Mouse (Mus musculus) gastrocnemius, adult 2 months (tissue): ENCODE results near the gene Sae1. TPM values are rescaled to one million over a fixed set of nuclear protein-coding genes. Genes with fewer than 3 reads are reported as not detected.
A peak's percentile ranks its signal among the peaks of the same experiment; 100 is the strongest.
"Not testable (repeated sequence)": the region's sequence is repeated elsewhere in the genome, so short reads cannot be mapped to it uniquely, and the experiment has no call there.

Source experiments
- DNase-seq: peaks from one replicate; pipeline ENCODE4 v3.0.0; 2022
- H3K27ac ChIP-seq: fragments of 200-600 bp; 2 replicates; pipeline ENCODE4 v1.8.1; 2022; ENCODE audit warnings: mild to moderate bottlenecking
- H3K4me3 ChIP-seq: fragments of 200-600 bp; 2 replicates; pipeline ENCODE4 v1.8.1; 2022; ENCODE audit warnings: mild to moderate bottlenecking, moderate library complexity
- CTCF ChIP-seq: fragments of 200-600 bp; IDR thresholded peaks from 2 replicates; pipeline ENCODE4 v1.8.1; 2022; ENCODE audit warnings: antibody characterized with exemption, mild to moderate bottlenecking, moderate library complexity
- intact Hi-C: fragments of 180-260 bp; cut with DNase I; formaldehyde crosslinking; loops from one replicate; pipeline ENCODE4 v1.15.1; 2025
- total RNA-seq, 2 experiments: library from RNA; stranded (reverse); gene quantifications; 2 replicates each; pipeline ENCODE4 v1.2.3; 2021

Gene Sae1
- total RNA-seq, 2 experiments from 2014 or later = 21.6 to 34.8 TPM

DNA sequence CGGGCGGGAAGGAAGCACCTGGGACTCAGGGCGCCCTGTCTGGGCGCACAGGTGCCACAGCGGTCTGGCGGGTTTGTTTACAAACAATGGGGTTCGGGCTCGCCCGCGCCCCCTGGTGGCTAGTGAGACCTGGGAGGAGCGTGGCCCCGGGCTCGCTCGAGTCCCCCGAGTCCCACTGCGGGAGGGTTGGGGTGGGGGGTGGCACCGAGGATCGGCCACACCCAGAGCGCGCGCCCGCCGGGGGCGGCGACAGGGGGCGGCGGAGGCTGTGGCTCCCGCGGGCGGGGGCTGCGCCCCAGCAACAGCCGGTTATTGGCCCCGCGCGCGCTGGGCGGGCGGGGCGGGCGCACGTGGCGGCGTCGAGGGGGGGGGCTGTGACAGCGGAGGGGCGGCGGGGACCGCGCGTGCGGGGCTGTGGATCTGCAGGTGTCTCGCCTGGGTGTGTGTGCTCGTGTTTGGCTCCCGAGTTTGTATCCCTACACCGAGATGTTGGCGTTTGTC lies 77.5 kb downstream of the Sae1 start:
- Histone ChIP-seq H3K4me3 (peak overlapping the region; percentile 84), H3K27ac (peak overlapping the region; percentile 95)
- peak; percentile 93 for DNase-seq
- peak; percentile 79 for TF ChIP-seq CTCF
- intact Hi-C loops = no loop called here

DNA sequence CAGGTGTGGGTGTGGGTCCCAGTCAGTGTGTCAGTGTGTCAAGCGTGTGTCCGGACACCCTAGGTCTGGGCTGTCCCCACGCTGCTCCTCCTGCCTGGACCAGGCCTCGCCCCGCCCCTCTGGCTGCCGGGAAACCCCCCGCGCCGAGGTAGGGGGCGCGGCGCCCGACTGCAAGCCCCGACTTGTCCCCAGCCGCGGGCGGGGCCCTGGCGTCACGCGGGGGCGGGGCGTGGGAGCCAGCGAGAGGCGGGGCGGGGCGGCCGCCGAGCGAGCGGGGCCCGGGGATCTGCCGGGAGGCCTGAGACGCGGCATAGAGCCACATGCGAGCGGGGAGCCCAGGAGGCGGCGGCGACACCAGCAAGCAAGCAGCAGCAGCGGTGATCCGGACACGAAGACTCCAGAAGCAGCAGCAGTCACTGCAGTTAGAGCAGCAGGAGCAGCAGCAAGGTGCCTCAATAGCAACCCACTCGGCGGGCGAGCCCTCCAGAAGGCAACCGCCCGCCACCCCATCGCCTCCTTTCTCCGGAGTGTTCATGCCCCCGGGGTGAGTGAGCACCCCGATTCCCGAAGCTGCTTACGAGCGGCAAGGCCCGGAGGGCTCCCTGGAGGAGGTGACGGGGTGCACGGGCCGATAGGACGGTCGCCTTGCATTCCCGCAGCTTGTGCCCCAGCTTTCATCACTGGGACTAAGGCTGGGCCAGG lies 78.1 kb downstream of the Sae1 start:
- DNase-seq = peak; percentile 95
- no peak for TF ChIP-seq CTCF
- H3K27ac ChIP-seq = peak overlapping the region; percentile 95
- H3K4me3 ChIP-seq = peak overlapping the region; percentile 84
- intact Hi-C loops = no loop called here

DNA sequence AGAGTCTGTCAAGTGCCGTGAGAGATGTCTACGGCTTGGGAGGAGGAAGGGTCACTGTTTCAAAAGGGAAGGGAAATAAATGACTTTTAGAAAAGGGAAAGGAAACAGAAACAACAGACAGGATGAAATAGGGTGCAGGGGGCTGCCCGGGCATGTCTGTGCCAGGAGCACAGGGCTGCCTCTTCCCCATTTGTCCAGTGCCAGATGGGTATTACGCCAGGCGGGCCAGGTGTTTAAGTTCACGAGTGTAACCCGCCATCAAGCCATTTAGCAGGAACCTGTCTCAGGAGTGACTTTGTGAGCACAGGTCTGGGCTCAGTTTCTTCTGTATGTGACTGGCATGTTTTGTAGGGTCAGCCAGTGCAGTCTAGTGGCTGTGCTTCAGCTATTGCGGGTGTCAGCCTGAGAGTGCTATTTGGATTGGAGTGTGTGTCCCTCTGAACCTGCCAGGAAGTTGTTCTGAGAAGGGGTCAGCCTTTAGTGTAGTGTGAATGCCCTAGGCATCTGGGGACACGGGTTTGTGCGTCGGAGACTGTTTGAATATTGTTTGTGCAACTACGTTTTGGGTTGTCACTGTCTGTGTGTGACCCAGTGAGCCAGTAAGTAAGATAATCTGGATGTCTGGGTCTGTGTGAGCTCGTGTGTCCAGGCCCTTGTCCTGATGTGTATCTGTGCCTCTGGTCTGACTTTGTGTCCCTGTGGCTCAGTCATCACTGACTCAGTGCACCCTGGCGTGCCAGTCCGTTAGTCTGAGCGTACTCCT lies 78.9 kb downstream of the Sae1 start:
- TF ChIP-seq CTCF = no peak
- no peak for DNase-seq
- peak overlapping the region; percentile 95 for H3K27ac ChIP-seq
- H3K4me3 ChIP-seq = peak overlapping the region; percentile 84
- intact Hi-C loops = no loop called here

DNA sequence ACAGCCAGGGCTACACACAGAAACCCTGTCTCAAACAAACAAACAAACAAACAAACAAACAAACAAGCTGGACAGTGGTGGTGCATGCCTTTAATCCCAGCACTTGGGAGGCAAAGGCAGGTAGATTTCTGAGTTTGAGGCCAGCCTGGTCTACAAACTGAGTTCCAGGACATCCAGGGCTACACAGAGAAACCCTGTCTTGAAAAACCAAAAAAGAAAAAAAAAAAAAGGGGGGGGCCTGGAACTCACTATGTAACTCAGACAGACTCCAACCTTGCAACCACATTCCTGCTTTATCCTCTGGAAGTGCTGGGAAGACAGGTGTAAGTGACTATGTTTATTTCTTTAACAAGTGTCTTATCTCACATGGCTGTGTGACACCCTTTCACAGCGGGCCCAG lies 79.5 kb downstream of the Sae1 start, which contains the start of gene Bbc3:
Gene Bbc3, plus strand, starts transcription at position 301 of the 400 bp plus-strand sequence.
- H3K4me3 ChIP-seq = peak within 1 kb of the TSS; percentile 84
- peak within 1 kb of the TSS; percentile 95 for H3K27ac ChIP-seq
- intact Hi-C loops, DNase-seq: not testable (repeated sequence)

DNA sequence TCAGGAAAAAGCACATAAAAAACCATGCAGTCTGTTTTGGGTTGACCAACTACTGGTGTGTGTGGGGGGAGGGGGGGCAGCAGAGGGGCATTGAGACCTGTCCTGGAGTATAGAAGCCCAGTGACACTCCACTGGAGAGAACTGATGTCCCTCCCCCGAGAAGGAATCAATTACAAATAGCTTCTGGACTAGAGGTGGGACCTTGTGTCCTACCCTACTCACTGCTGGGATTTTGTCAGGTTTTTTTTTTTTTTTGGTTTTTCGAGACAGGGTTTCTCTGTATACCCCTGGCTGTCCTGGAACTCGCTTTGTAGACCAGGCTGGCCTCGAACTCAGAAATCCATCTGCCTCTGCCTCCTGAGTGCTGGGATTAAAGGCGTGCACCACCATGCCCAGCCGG lies 80.5 kb downstream of the Sae1 start:
- H3K4me3 ChIP-seq, intact Hi-C loops, DNase-seq, H3K27ac ChIP-seq: not testable (repeated sequence)

DNA sequence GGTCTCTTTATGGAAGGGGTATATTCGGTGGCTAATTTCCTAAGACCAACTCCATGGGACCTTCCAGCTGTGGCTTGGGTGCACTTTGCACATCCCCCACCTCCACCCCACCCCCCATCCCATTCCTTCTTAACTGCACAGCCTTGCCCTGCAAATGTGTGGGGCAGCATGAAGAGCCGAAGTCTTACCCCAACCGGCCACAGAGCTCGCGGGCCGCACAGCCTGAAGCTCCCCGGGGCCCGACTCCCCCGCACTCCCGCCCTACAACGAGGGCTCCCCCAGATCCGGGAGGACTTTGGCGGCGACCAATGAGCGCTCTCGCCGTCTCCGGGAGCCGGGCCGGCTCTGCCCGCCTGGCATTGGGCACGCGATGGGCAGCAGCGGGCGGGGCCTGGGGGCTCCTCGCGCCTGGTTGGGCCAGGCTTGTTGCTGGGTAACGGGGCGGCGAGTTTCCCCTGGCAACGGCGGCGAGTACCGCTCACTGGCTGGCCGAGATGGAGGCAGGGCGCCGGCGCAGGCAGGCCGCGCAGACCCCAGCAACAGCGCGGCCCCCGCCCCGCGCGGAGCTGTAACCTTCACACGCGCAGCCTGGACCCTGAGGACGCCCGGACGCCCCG lies 88.1 kb downstream of the Sae1 start:
- intact Hi-C loops = loop anchor here (5.0 to 10.0 kb wide), 2 partner anchors 165 to 318 kb away; no protein-coding TSS in a partner anchor
- no peak for TF ChIP-seq CTCF
- peak; percentile 96 for DNase-seq
- peak overlapping the region; percentile 68 for H3K4me3 ChIP-seq
- H3K27ac ChIP-seq = peak overlapping the region; percentile 24

DNA sequence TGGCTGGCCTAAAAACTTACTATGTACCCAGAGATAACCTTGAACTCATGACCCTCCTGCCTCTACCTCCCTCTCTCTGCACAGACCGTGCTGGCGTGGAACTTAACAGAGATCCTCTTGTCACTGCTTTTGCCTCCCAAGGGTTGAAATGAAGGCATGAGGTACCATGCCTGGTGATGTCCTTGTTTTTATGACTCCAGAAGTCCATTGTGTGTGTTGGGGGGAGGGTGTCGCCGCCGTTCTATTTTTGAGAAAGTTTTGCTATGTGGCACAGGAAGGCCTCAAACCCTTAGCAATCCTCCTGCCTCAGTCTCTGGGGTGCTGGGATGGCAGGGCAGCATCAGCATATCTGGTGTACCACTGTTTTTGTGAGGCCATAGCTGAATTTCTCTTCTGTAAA lies 88.7 kb downstream of the Sae1 start:
- H3K27ac ChIP-seq = peak overlapping the region; percentile 24; the same call in 1 of the 2 replicates
- intact Hi-C loops = loop anchor here (5.0 to 10.0 kb wide), 2 partner anchors 166 to 318 kb away; no protein-coding TSS in a partner anchor

DNA sequence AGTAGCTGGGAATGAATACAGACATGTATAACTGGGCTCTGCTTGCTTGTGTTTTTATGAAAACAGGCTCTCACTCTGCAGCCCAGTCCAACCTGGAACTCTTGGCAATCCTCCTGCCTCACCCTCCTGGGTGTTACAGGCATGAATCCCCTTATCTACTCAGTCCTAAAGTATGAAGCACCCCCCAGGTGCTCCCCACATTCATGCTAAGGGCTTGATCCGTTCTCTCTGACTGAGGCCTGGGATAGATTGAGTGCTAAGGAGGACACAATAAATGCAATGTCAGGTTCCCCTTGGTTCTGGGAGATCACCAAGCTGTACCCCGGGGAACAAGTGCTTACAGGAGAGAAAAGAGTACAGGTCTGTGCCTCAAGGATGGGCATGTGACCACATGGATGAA lies 90.0 kb downstream of the Sae1 start:
- peak overlapping the region; percentile 95 for H3K27ac ChIP-seq
- no peak for TF ChIP-seq CTCF
- intact Hi-C loops = loop anchor here (5.0 to 10.0 kb wide), 2 partner anchors 167 to 320 kb away; no protein-coding TSS in a partner anchor
- no peak overlapping the region for H3K4me3 ChIP-seq
- DNase-seq = no peak

More for the DNA sequence above, 88.7 kb downstream of the Sae1 start:
- no peak for TF ChIP-seq CTCF
- DNase-seq = no peak
- no peak overlapping the region for H3K4me3 ChIP-seq

DNA sequence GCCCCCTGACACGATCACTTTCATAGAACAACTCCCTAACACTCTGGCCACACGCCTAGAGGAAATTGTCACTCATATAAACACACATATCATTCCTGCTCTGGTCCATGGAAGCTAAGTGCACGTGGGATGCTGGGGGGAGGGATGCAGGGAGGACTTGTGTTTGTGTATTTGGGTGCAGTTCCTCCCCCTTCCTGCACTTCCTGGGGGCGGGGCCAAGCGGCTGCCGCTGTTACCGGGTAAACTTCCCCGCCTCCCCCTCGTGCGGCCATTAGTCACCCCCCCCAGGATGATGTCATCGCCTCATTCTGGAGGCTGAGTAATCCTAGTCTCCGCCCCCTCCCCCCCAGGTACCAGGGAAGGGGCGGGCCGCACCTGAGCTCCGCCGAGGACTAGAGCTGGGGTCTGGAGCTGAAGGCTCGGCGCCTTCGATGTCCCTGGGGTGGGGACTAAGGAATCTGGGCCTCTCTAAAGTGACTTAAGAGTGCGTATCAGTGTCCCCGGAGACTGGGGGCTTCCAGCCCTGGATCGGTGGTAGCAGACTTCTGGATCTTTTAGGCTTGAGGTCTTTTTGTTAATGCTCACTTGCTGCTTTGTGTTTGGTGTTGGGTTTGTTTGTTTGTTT lies 90.7 kb downstream of the Sae1 start:
- H3K4me3 ChIP-seq = peak overlapping the region; percentile 69
- H3K27ac ChIP-seq = peak overlapping the region; percentile 95
- peak; percentile 93 for DNase-seq
- peak; percentile 38 for TF ChIP-seq CTCF
- intact Hi-C loops = loop anchor here (5.0 to 10.0 kb wide), 2 partner anchors 168 to 320 kb away; no protein-coding TSS in a partner anchor

DNA sequence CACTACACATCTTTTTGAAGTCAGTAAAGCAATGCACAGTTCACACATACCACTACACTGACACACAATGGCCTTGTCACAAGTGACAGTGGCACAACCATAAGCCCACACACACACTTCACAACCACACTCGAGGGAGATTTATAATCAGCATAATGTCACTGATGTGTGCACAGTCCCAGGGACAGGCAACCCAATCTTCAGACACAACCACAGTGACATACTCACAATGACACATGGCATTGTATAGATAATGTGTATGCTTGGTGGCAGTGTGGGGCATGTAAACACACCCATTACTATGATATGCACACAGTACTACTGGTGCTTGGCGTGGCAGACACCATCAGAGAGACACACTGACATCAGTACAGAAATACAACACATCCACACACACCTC lies 91.5 kb downstream of the Sae1 start:
- no peak for TF ChIP-seq CTCF
- no peak for DNase-seq
- Histone ChIP-seq H3K27ac (peak overlapping the region; percentile 95), H3K4me3 (peak overlapping the region; percentile 69; the same call in 1 of the 2 replicates)
- intact Hi-C loops = loop anchor here (5.0 to 10.0 kb wide), 2 partner anchors 169 to 321 kb away; no protein-coding TSS in a partner anchor

DNA sequence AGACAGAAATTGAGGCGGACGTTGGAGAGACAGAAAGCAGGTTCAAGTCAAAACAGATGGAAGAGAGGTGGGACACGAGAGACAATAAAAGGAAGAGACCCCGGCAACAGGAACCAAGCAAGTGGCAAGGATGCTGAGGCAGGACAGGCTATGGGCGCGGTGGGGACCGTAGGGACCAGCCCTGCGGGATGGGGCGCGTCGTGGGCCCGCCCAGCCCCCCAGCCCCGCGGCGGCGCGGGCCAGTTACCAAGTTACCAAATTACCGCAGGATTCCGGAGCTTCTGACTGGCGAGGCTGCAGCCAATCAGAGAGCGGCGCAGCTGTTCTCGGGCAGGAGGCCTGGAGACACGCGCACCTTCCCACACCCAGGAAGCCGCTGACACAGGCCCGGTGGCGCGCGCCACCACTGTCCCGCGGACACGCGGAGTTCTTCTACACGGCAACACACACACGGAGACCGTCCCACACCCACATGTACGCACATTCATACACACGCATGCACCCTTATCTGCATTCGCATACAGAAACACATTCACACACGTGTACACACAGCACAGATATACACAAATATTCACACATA lies 92.2 kb downstream of the Sae1 start:
- no peak for TF ChIP-seq CTCF
- peak; percentile 93 for DNase-seq
- intact Hi-C loops = loop anchor here (1.0 to 10.0 kb wide), 3 partner anchors 18 to 322 kb away; no protein-coding TSS in a partner anchor
- Histone ChIP-seq H3K27ac (peak overlapping the region; percentile 95), H3K4me3 (peak overlapping the region; percentile 80)
